Mouse (Mus musculus) lung, postnatal 10 days (tissue): ENCODE measurements around the gene Spata33.
"Not testable (repeated sequence)": the region's sequence is repeated elsewhere in the genome, so short reads cannot be mapped to it uniquely, and the experiment has no call there.

Experiments used
- DNase-seq: peaks from one replicate; pipeline ENCODE4 v3.0.0; 2021

Gene Spata33

DNA sequence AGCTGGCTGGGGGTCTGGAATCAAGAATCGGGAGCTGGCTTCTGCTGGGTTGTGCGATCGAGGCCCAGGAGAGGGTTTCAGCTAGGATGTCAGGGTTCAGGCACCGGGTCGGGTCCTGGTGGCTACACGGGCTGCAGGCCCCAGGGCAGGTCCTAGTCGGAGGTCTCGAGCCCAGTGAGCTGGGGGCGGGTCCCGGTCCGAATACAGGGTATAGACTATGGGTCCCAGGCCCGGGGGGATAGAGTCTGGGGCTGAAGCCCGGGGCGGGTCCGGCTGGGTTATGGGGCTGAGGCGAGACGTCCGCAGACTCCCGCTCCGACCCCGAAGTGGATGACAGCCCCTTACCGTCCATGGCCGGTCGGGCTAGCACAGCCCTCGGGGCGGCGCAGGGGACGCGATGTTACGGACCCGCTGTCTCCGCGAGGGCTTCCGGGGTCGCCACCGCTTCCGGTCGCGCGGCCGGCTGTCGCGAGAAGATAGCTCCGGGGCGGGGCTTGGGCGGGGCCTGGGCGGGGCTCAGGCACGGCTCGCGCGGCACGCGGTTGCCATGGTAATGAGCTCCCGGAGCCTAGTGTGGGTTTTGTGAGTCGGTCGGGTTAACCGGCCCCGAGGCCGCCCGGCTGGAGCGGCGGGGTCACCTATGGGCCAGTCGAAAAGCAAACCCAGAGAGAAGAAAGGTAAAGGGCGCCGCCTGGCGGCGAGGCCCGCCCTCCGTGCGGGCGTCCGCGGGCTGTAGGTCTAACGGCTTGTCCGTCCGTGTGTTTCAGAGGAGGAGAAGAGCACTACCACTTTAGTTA, at the start of gene Spata33, which contains the start of gene Chmp1a:
Gene Spata33, plus strand, starts transcription at position 512 of the 797 bp plus-strand sequence.
Gene Chmp1a, minus strand, starts transcription at position 443 of the 797 bp plus-strand sequence.
- DNase-seq: peak; percentile 92

DNA sequence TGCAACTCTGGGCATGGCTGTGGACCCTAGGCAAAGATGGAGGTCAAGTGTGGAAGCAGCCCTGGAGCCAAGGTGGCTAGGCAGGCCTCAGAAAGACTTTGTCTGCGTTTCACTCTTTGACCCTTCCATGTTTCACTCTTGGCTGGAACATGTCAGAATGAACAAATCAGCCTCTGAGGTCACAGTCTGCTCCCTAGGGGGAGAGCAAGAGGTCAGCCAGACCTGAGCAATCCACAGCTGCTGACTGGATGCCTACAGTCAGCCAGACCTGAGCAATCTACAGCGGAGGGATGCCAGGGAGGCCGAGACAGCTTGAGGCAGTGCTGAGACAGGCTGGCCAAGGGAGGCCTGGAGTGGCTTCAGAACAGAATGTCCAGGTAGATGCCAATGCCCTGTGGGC, 31.2 kb upstream of the Spata33 start:
- peak; percentile 42 for DNase-seq

DNA sequence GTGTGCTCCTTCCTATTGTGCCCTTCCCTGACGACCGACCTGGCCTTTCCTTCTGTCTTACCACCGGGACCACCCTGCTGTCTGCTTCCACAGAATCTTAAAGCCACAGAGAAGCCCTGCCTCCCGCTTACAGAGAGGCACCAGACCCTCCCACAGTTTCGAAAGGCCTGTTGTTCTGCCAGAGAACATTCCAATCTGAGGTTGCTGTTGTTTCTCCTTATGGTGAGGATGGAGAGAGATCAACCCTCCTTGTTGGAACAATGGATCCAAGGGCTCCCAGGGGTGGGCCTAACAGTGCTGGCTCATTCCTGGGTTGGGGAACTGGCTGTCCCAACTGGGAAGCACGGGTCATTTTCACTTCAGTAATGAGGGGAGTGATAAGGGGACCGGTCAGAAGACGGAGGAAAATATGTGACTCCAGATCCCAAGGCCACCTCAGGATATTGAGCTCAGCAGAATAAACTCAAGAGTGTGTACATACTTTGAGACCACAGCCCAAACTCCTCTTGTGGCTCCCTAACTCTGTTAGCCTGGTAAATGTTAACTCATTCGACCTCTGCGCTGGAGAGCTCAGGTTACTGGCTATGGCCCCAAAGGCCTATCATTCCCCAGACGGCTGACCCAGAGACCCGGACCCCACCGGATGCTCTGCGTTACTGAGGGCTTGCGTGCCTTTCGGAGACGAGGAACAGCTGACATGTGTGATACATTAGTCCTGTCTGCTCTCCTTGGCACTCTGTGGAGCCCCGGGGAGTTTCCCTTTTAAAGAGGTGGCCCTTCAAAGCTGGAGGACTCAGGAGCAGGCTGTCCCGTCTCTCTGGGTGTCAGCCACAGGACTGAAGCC, 26.8 kb upstream of the Spata33 start, which contains the start of gene Dpep1:
Gene Dpep1, plus strand, starts transcription at position 677 of the 844 bp plus-strand sequence.
- DNase-seq: peak; percentile 76

DNA sequence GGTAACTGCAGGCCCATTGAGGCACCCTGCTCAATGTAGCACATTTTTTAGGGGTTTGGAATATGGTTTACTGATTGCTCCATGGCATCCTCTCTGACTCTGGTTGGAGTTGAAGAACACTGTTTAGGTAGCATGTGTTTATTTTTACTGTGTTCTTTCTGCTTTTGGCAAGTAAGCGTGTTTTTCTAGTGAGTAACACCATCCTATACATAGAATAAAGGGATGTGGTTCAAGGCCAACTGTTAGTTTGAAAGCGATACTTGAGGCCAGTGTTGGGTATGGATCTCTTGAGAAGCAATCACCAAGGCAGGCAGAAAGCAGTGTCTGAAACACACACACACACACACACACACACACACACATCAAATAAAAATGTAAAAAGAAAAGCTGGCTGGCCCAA, 24.6 kb upstream of the Spata33 start:
- DNase-seq: no peak

DNA sequence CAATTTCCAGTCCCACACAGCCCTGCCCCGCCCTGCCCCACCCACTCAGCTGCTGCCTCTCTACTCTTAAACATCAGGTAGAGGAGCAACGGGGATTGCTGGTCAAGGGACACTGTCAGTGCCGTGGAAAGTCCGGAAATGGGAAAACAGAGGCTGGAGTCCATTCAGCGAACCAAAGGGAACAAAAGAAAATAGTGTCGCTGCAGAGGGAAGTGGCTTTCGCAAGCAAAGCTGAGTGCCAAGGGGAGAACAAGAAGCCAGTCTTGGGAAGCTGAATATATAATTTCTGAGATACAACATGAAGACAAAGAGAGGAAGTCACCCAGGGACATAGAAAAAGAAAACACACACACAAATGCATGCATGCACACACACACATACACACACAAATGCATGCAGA, 23.8 kb upstream of the Spata33 start:
- DNase-seq: peak; percentile 31

DNA sequence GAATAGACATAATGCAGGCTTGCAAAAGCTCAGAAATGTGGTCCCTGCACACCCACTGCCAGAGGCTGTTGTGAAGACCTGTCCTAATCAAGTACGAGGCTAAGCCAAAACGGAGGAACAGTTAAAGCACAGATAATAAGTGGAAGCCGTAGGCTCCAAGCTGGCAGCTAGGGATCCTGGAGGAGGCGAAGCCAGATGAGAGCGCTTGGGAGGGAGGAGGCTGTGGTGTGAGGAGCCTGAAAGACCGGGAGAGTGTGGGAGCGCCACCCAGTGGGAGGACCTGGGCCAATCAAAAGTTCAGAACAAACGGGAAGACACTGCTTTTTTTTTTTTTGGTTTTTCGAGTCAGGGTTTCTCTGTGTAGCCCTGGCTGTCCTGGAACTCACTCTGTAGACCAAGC, 22.0 kb upstream of the Spata33 start:
- DNase-seq: peak; percentile 91

DNA sequence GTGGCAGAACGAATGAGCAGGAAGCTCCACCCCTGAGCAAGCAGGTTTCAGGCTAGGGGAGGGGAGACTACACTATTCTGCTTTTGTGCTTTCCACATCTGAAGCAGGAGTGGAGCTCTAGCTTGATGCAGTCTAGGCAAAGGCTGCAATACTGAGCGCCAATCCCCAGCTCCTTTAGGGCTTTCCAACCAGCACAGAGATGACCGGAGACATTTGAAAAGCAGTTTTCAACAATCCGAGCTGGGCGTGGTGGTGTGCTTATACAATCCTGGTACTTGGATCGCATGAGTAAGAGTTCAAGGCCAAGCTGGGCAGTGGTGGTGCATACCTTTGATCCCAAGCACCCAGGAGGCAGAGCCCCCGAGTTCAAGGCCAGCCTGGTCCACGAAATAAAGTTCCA, 20.7 kb upstream of the Spata33 start:
- no peak for DNase-seq

DNA sequence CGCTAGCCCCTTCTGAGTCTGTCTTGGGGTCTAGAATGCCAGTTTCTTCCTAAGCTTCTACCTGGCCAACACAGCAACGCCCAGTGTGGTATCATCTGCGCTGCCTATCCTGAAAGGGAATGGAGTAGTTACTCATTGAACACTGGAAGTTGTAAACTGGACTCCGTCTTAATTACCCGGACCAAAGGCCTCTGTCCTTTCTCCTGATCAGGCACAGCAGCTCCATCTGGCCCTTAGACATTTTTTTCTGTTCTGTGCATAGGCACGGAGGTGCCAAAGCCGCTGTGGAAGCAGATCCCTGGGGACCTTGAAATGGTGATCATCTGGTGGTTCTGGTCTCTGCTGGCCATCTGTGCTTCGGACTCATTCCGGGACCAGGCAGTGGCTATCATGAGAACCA, 18.9 kb upstream of the Spata33 start:
- no peak for DNase-seq

DNA sequence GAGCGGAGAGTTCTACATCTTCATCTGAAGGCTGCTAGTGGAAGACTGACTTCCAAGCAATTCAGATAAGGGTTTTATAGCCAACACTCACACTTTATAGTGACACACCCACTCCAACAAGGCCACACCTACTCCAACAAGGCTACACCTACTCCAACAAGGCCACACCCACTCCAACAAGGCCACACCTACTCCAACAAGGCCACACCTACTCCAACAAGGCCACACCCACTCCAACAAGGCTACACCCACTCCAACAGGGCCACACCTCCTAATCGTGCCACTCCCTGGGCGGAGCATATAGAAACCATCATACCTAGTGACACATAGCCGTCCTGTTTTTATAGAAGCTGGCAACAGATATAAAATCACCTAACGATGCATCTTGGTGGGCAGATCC, 15.6 kb upstream of the Spata33 start:
- DNase-seq: not testable (repeated sequence)

DNA sequence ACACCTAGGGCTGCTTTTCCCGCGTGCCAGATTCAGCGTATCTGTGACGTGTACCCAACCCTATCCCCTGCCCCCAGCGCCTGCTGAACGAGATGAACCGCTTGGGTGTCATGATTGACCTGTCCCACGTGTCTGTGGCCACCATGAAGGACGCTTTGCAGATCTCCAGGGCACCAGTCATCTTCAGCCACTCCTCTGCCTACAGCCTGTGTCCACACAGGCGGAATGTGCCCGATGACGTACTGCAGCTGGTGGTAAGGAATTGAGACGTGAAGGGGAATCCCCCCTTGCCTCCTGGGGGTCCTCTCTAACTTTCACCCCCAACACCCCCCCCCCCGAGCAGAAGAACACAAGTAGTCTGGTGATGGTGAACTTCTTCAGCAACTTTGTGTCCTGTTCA, 12.8 kb upstream of the Spata33 start:
- peak; percentile 26 for DNase-seq

DNA sequence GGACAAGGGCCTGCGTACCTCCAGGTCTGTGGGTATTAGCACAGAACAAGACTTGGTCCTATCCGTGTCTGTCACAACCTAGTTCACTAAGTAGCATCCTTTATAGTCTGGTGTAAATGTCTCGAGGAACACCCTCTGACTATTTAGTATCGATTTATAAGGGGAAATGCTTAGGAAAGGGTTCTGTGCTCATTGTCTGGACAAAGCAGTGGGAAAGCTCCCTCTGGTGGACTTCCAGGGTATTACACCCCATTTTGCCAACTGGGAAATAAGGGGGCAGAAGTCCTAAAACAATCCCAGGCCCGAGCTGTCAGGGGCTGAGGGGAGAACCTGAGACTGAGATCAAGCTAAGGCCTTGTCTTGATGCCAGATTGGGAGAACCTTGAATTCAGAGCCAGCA, 10.3 kb upstream of the Spata33 start:
- peak; percentile 85 for DNase-seq

DNA sequence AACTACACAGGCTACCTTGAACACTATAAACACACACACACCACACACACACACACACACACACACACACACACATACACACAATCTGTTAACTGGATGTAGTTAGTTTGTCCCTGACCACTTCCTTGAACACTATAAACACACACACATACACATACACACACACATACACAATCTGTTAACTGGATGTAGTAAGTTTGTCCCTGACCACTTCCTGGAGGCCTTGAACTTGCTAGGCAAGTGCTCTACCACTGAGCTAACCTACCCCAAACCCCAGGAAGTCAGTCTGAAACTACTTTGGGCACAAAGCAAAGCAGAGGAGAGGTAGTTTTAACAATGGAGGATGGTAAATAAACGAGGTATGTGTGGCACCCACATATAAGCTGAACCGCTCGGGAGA, 9.1 kb upstream of the Spata33 start:
- no peak for DNase-seq

DNA sequence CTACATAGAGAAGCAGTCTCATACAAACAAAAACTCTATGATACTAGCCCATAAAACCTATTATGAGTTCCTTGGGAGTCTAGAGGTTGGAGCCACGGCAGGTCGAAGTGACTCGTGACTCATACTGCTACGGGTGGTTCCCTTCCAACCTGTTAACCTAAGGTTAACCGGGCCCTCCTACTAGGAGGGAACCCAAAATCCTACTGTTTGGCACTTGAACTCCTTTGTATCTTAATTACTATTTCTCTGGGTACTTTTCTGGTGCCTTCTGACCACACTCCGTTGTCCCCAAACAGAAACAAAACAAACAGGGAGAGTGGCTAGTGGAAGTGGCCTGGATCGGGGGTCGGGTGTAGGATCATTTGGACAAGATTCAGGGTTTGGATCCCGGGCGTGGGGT, 756 bp upstream of the Spata33 start:
- no peak for DNase-seq

DNA sequence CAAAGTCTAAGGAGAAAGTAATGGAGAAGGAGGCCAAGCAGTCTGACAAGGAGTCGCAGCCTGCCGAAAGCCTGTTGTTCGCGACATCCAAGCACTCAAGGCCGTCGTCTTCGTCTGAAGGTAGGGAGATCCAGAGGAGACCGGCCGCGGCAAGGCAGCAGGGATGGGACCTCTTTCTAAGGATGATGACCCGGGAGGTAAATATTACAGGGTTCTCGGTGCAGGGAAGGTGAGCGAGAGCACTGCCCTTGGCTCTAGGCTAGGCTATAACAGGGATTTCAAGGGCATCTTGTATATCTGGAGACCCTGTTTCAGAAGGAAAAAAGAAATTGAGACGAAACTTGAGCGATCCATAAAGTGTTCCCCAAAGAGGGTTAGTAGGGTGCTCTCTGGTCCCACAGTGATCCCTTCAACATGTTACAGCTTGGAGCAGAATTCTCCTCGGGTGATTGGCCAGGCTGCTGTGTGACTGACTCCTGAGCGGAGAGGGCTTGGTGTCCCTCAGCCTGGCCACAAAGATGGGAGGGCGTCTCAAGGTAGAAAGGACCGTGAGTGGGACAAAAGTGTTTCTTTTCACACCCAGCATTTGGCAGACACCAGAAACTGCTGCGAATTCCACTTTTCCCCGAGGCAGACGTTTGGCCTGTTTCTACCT, 613 bp downstream of the Spata33 start:
- DNase-seq: no peak

DNA sequence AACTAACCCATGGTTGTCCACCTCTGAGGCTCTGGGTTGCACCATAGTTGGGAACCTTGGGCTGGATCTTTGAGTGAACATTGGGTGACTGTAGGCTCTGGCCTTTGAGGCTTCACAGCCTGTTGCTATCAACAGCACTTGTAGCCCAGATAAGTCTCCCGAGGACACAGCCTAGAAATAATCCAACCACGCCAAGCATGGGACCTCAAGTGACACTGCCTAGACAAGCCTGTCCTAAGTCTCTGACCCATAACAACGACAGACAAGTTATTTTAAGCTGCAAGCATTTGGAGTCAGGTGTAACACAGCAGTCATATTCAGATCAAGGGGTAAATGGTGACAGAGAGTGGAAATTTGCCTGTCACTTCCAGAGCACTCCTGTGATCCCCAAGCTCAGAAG, 2.8 kb downstream of the Spata33 start:
- no peak for DNase-seq

DNA sequence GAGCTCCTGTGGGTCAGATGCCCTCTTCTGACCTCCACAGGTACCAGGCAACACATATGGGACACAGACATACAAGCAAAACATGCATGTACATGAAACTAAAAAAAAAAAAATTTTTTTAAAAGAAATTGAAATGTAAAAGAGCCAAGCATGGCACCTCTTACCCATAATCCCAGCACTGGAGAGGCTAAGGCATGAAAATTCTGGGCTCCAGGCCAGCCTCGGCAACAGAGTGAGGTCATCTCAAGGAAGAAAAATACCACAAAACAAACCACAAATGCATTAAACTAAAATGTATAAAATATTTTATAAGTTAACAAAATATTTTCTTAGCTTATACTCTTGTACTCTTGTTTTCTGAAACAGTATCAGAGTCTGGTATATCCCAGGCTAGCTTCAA, 8.3 kb downstream of the Spata33 start:
- DNase-seq: no peak

DNA sequence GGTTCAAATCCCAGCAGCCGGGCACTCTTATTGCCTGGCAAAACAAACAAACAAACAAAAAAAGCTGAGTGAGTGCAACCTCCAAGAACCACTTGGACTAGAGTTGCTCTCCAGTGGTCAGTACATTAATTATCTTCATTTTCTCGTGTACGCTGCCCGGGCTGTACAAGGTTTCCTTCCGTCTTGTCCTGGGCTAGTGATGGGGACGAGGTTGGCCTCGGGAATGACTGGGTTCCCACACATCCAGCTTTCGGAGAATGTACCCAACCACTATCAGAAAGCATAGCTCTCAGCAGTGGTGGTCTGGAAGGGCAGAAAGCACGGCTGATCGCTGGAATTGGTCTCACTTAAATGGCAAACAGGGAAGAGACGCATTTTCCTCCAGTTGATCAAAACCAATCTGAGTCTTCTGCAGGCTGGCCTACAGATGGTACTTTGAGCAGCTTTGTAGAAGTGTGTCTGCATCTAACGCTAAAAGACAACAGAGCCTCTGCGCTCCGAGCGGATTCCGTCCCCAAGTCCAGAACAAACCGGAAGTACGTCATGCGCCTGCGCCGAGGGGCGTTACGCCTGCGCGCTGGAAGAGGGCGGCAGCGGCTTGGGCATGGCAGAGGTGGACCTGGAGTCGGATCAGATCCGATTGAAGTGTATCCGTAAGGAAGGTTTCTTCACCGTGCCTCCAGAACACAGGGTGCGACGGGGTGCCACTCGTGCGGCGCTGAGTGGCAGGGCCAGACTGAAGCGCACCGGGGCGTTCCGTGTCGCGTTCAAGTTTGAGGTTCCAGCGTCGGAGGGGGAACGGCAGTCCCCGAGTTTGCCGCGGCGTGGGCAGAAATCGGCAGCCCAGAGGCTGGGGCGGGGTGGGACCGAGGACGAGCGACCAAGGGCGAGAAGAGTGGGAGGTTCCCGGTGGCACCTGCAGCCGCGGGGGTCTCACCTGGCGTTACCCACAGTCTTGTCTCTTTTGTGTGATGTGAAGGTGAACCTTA, 11.9 kb downstream of the Spata33 start, which contains the start of gene Cdk10:
Gene Cdk10, plus strand, starts transcription at position 565 of the 989 bp plus-strand sequence.
- DNase-seq: peak; percentile 96

DNA sequence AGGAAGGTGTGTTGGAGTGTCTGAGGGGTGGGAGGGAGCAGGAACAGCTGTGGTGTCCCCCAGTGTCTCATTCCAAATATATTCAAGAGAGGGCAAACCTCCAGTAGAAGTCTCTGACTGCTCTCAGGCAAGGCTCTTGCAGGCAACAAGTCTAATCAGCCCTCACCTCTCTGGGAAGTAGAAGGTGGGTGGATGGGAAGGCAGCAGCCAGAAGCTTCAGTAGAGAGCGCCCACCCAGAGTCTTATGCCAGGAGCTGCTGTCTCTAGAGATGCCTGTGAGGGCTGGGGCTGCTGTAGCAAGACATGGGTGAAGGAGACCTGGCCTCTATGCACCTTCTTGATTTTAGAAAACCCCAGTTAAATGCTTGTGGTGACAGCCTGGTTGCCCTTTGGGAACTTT, 15.8 kb downstream of the Spata33 start:
- DNase-seq: no peak

DNA sequence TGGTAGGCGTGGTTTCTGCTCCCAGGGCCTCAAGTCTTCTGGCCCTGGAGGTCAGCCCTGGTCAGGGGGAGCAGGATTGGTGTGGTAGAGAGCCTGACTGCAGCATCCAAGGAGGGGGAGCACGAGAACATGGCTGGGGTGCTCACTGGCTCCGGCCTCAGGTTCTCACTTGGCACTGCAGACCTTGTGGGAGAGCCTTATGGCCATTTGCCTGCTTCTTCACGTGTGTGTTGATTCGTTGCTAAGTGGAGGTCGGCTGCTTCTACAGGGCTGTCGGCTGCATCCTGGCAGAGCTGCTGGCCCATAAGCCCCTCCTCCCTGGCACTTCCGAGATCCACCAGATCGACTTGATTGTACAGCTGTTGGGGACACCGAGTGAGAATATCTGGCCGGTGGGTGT, 17.7 kb downstream of the Spata33 start:
- DNase-seq: not testable (repeated sequence)

DNA sequence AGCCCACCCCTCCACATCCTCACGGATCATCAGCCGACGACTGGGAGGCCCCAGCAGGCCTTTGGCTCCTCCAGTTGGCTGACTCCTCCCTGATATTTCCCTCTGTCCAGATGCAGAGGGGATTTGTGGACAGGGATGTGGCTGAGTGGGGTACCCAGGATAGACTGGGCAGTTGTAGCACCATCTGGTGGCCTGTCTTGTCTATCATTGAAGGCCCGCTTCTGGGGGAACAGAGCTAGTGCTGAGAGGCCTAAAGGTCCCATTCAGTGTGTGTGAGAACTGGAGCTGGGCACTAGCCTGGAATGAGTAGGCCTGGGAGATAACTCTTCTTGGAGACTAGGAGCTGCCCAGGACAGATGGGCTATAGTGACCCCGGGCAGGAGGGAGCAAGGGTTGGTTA, 19.1 kb downstream of the Spata33 start:
- DNase-seq: peak; percentile 35

DNA sequence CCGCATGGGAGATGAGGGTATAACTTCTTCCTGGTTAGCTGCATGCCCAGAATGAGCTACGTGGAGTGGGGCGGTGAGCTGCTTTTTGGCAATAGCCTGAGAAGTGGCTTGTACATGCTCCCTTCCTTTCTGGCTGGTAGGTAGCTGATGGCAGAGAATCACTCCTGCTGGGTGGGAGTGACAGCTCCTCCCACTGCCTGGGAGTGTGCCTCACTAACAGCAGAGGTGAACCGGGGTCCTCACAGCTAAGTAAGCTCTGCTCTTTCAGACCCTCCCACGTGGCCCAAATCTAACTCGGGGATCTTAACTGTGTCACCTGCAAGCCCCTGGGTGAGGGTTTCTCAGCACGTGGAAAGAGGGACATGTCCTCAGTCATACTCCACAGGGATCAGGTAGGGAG, 19.9 kb downstream of the Spata33 start:
- no peak for DNase-seq

DNA sequence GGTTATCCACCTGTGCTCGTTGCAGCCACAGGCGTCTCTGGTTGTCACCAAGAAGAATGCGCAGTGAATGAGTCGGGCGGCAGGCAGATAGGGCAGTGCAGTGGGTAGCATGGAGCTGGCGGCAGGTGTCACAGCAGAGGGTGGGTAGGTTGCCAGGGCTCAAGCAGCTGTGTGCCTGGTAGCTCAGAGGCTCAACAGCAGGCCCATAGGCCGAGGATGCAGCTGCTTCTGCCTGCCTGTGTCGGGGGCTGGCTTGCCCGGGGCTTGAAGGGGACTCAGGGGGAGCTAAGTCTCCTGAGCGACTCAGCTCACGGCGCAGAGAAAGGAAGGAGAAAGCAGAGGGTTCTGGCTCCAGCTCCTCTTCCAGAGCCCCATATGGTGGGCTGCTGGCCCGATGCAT, 20.7 kb downstream of the Spata33 start:
- no peak for DNase-seq
